Mouse (Mus musculus) lung, postnatal 4 days (tissue): ENCODE measurements around the gene Hist1h1e.

Experiments used
- DNase-seq, 2 experiments: peaks; one replicate each; pipeline ENCODE4 v3.0.0; 2021

Hist1h1e gene

GRCm38 (mm10) chr13:23622175-23622671 is at the start of gene Hist1h1e:
TSS of gene Hist1h1e (minus strand) at chr13:23622558.
- peak; percentile 95 for DNase-seq

GRCm38 (mm10) chr13:23662536-23662935 is 40.2 kb upstream of the Hist1h1e start:
- no peak for DNase-seq

- no peak for DNase-seq
Observed at GRCm38 (mm10) chr13:23659636-23660366, 37.4 kb upstream of the Hist1h1e start.

GRCm38 (mm10) chr13:23630653-23631052 is 8.3 kb upstream of the Hist1h1e start:
- DNase-seq: peak in 1 of 2 experiments; percentile 22

- peak in 1 of 2 experiments; percentile 20 for DNase-seq
Observed at GRCm38 (mm10) chr13:23622861-23623450, 598 bp upstream of the Hist1h1e start.

GRCm38 (mm10) chr13:23621532-23622174 is 705 bp downstream of the Hist1h1e start:
- peak; percentile 77 to 82 for DNase-seq

- peak; percentile 62 to 73 for DNase-seq
Observed at GRCm38 (mm10) chr13:23620733-23621531, 1.4 kb downstream of the Hist1h1e start, which contains the start of gene Hist1h2be. TSS of gene Hist1h2be (minus strand) at chr13:23621124.

- no peak for DNase-seq
Observed at GRCm38 (mm10) chr13:23620056-23620732, 2.2 kb downstream of the Hist1h1e start.

GRCm38 (mm10) chr13:23611638-23612037 is 10.7 kb downstream of the Hist1h1e start:
- DNase-seq: no peak

- DNase-seq: no peak
Observed at GRCm38 (mm10) chr13:23610393-23610792, 12.0 kb downstream of the Hist1h1e start.

GRCm38 (mm10) chr13:23609844-23610243 is 12.5 kb downstream of the Hist1h1e start:
- no peak for DNase-seq

GRCm38 (mm10) chr13:23609209-23609608 is 13.1 kb downstream of the Hist1h1e start:
- DNase-seq: no peak

- no peak for DNase-seq
Observed at GRCm38 (mm10) chr13:23605052-23605451, 17.3 kb downstream of the Hist1h1e start.

- DNase-seq: no peak
Observed at GRCm38 (mm10) chr13:23604452-23604851, 17.9 kb downstream of the Hist1h1e start.

- DNase-seq: peak in 1 of 2 experiments; percentile 18
Observed at GRCm38 (mm10) chr13:23603182-23603699, 19.1 kb downstream of the Hist1h1e start.

GRCm38 (mm10) chr13:23597957-23598356 is 24.4 kb downstream of the Hist1h1e start:
- peak; percentile 70 to 87 for DNase-seq

- no peak for DNase-seq
Observed at GRCm38 (mm10) chr13:23595622-23596372, 26.6 kb downstream of the Hist1h1e start.

- DNase-seq: no peak
Observed at GRCm38 (mm10) chr13:23595185-23595584, 27.2 kb downstream of the Hist1h1e start.

- peak in 1 of 2 experiments; percentile 25 for DNase-seq
Observed at GRCm38 (mm10) chr13:23593051-23593770, 29.1 kb downstream of the Hist1h1e start.

GRCm38 (mm10) chr13:23592614-23593013 is 29.7 kb downstream of the Hist1h1e start:
- DNase-seq: no peak
